Mouse (Mus musculus) thymus, adult 2 months (tissue): ENCODE measurements around the gene Slco3a1.

Source experiments
- CTCF ChIP-seq: fragments of 200-500 bp; IDR thresholded peaks from 2 replicates; pipeline ENCODE4 v1.5.1; 2012; ENCODE audit warnings: mild to moderate bottlenecking, control low read depth, low read length, moderate library complexity, borderline replicate concordance; ENCODE audit not compliant: control insufficient read depth, poor library complexity, insufficient read depth; ENCODE audit errors: extremely low read depth
- POLR2A ChIP-seq: fragments of 200-500 bp; IDR thresholded peaks from 2 replicates; pipeline ENCODE4 v1.6.1; 2012; ENCODE audit warnings: mild to moderate bottlenecking, low read length, control low read depth, moderate library complexity; ENCODE audit not compliant: control insufficient read depth, poor library complexity, insufficient read depth; ENCODE audit errors: extremely low read depth

GRCm38 (mm10) chr7:74459277-74459676, 95.3 kb downstream of the Slco3a1 start:
- TF ChIP-seq CTCF (no peak), POLR2A (no peak)
